Mouse (Mus musculus) layer of hippocampus, adult 2 months (tissue): Measurements from ENCODE around the gene Slco4a1. TPM values are rescaled to one million over a fixed set of nuclear protein-coding genes. Genes with fewer than 3 reads are reported as not detected.

Experiments
- DNase-seq, 2 experiments: peaks; one replicate each; pipeline ENCODE4 v3.0.0; 2022; ENCODE audit warnings: low spot score in 2 of 2
- H3K27ac ChIP-seq: fragments of 200-600 bp; 2 replicates; pipeline ENCODE4 v1.8.1; 2022
- H3K4me3 ChIP-seq: fragments of 200-600 bp; 2 replicates; pipeline ENCODE4 v1.8.1; 2022; ENCODE audit warnings: mild to moderate bottlenecking
- CTCF ChIP-seq: fragments of 200-600 bp; conservative IDR thresholded peaks from 2 replicates; pipeline ENCODE4 v1.8.1; 2022; ENCODE audit warnings: antibody characterized with exemption, mild to moderate bottlenecking, moderate library complexity
- total RNA-seq, 2 experiments: library from RNA; stranded (reverse); gene quantifications; 2 replicates each; pipeline ENCODE4 v1.2.3; 2021

The Slco4a1 gene
- total RNA-seq, 2 experiments from 2014 or later, result 1.3 to 1.8 TPM

- H3K27ac ChIP-seq, result no peak within 1 kb of the TSS
- DNase-seq, result peak; percentile 41
Measured at GRCm38 (mm10) chr2:180499741-180500140, 43.7 kb downstream of the Slco4a1 start, which contains the start of gene Ntsr1. Gene Ntsr1 (plus strand): TSS chr2:180499976.

GRCm38 (mm10) chr2:180500726-180501125 is 44.7 kb downstream of the Slco4a1 start:
- no peak overlapping the region for H3K4me3 ChIP-seq
- no peak for TF ChIP-seq CTCF
- no peak for DNase-seq
- no peak overlapping the region for H3K27ac ChIP-seq

More at GRCm38 (mm10) chr2:180499741-180500140, 43.7 kb downstream of the Slco4a1 start, which contains the start of gene Ntsr1:
- H3K4me3 ChIP-seq, result peak within 1 kb of the TSS; percentile 50
- TF ChIP-seq CTCF, result no peak

GRCm38 (mm10) chr2:180501217-180501967 is 45.3 kb downstream of the Slco4a1 start:
- DNase-seq, result no peak
- no peak for TF ChIP-seq CTCF
- H3K27ac ChIP-seq, result no peak overlapping the region
- no peak overlapping the region for H3K4me3 ChIP-seq

- Histone ChIP-seq H3K4me3 (no peak overlapping the region), H3K27ac (no peak overlapping the region)
- DNase-seq, result no peak
- TF ChIP-seq CTCF, result no peak
Measured at GRCm38 (mm10) chr2:180506281-180506680, 50.2 kb downstream of the Slco4a1 start.

- Histone ChIP-seq H3K27ac (no peak overlapping the region), H3K4me3 (no peak overlapping the region)
- no peak for TF ChIP-seq CTCF
- no peak for DNase-seq
Measured at GRCm38 (mm10) chr2:180508455-180509115, 52.5 kb downstream of the Slco4a1 start.

- no peak for DNase-seq
- no peak overlapping the region for H3K27ac ChIP-seq
- H3K4me3 ChIP-seq, result no peak overlapping the region
- TF ChIP-seq CTCF, result no peak
Measured at GRCm38 (mm10) chr2:180510867-180511266, 54.8 kb downstream of the Slco4a1 start.

- DNase-seq, result no peak
- no peak for TF ChIP-seq CTCF
- Histone ChIP-seq H3K27ac (no peak overlapping the region), H3K4me3 (no peak overlapping the region)
Measured at GRCm38 (mm10) chr2:180511875-180512661, 56.0 kb downstream of the Slco4a1 start.

- Histone ChIP-seq H3K4me3 (no peak overlapping the region), H3K27ac (no peak overlapping the region)
- TF ChIP-seq CTCF, result no peak
- no peak for DNase-seq
Measured at GRCm38 (mm10) chr2:180513019-180513418, 57.0 kb downstream of the Slco4a1 start.

- Histone ChIP-seq H3K27ac (no peak overlapping the region), H3K4me3 (no peak overlapping the region)
- TF ChIP-seq CTCF, result no peak
- no peak for DNase-seq
Measured at GRCm38 (mm10) chr2:180513835-180514234, 57.8 kb downstream of the Slco4a1 start.

- H3K4me3 ChIP-seq, result no peak overlapping the region
- no peak overlapping the region for H3K27ac ChIP-seq
- DNase-seq, result no peak
- TF ChIP-seq CTCF, result no peak
Measured at GRCm38 (mm10) chr2:180521437-180522221, 65.6 kb downstream of the Slco4a1 start.

GRCm38 (mm10) chr2:180522825-180523224 is 66.8 kb downstream of the Slco4a1 start:
- no peak for TF ChIP-seq CTCF
- H3K27ac ChIP-seq, result no peak overlapping the region
- H3K4me3 ChIP-seq, result no peak overlapping the region
- DNase-seq, result no peak

Other genes with a start within 250 kb of the Slco4a1 start
- gene Lama5, start 230.4 kb upstream of the Slco4a1 start, total RNA-seq, result 1 to 10 TPM; 6.9 to 8.9 TPM
- gene Rps21, start 198.9 kb upstream of the Slco4a1 start, total RNA-seq, result 100 to 1,000 TPM; 713 to 738 TPM
- 10 to 100 TPM; 31.6 to 37.5 TPM for gene Cables2, start 182.7 kb upstream of the Slco4a1 start, total RNA-seq
- not detected for gene Rbbp8nl, start 166.4 kb upstream of the Slco4a1 start, total RNA-seq
- not detected for gene Gata5, start 121.5 kb upstream of the Slco4a1 start, total RNA-seq
- gene Ntsr1, start 43.7 kb downstream of the Slco4a1 start, total RNA-seq, result 1 to 10 TPM; 3.7 TPM
- 10 to 100 TPM; 19.4 to 23.4 TPM for gene Mrgbp, start 125.1 kb downstream of the Slco4a1 start, total RNA-seq
- gene Ogfr, start 133.0 kb downstream of the Slco4a1 start, total RNA-seq, result 10 to 100 TPM; 36.2 to 40.6 TPM
- gene Col9a3, start 141.5 kb downstream of the Slco4a1 start, total RNA-seq, result 10 to 100 TPM in 1 of 2 experiments, 1 to 10 TPM in 1; 6.8 to 10.4 TPM
- under 1 TPM in 1 of 2 experiments, not detected in 1; 0.47 TPM for gene Tcfl5, start 186.5 kb downstream of the Slco4a1 start, total RNA-seq